Mouse (Mus musculus) heart, embryonic 10.5 days (tissue): Measurements from ENCODE around the gene Sv2a. TPM values are rescaled to one million over a fixed set of nuclear protein-coding genes. Genes with fewer than 3 reads are reported as not detected.

Source experiments
- DNase-seq: peaks from one replicate; pipeline ENCODE4 v3.0.0-alpha.2; 2017; ENCODE audit warnings: low spot score
- H3K27ac ChIP-seq: fragments of 300-500 bp; sonication (generic); 2 replicates; pipeline ENCODE4 v1.5.1; 2016; ENCODE audit warnings: mild to moderate bottlenecking
- H3K27me3 ChIP-seq: fragments of 300-500 bp; sonication (generic); 2 replicates; pipeline ENCODE4 v1.6.1; 2016; ENCODE audit warnings: mild to moderate bottlenecking; ENCODE audit not compliant: poor library complexity, insufficient read depth, severe bottlenecking
- H3K36me3 ChIP-seq: fragments of 300-500 bp; sonication (generic); 2 replicates; pipeline ENCODE4 v1.6.1; 2016; ENCODE audit warnings: mild to moderate bottlenecking, moderate library complexity
- H3K4me1 ChIP-seq: fragments of 300-500 bp; sonication (generic); 2 replicates; pipeline ENCODE4 v1.6.1; 2016; ENCODE audit warnings: mild to moderate bottlenecking
- H3K4me3 ChIP-seq: fragments of 300-500 bp; sonication (generic); 2 replicates; pipeline ENCODE4 v1.5.1; 2016; ENCODE audit warnings: mild to moderate bottlenecking, moderate library complexity
- H3K9me3 ChIP-seq: fragments of 300-500 bp; sonication (generic); 2 replicates; pipeline ENCODE4 v1.6.1; 2016; ENCODE audit warnings: mild to moderate bottlenecking, moderate library complexity
- WGBS: fragments of 180-500 bp; shearing (Covaris S2); methylation state at CpG from one replicate; pipeline ENCODE4 v1.1.7; 2016; 5-methylcytosine and 5-hydroxymethylcytosine counted together
- polyA plus RNA-seq: library from polyadenylated mRNA; unstranded; fragments of >200 nt; fragmentation: Nextera tagmentation; extraction: Ambion mirVana; gene quantifications from 2 replicates; pipeline ENCODE4 v1.2.1, GENCODE M21; 2016

The Sv2a gene
- polyA plus RNA-seq: 17.8 and 22.6 TPM in 2 replicates

DNA sequence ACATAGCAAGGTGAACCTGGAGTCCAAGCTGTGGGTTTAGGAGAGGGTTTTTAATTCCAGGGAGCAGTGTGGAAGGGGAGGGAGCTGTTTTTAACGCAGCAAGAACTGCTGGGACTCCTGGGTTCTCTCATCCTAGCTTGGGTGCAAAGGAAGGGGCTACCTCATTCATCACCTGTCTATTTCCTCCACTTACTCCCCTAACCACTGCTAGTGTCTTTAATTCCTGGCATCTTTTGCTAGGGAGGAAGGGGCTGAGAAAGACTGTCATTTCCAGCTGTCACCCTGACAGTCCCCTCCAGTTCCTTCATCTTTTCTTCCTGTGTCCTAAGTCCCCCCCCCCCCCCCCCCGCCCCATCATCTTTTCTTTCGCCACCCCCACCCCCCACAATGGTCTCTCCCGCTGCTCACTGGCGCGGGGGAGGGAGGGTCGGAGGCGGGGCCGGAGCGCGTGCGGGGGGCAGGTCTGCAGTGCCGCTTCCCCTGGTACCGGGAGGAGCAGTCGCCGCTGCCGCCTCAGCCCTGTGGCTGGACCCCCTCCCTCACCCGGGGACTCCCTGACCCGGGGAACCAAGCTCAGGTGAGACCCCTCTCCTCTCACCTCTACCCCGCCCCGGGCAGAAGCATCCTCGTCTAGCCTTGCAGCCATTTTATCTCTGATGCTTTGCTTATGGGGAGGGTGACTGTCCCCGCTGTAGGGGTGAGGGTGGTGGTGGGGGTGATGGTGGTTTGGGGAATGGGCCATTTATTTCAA lies at the start of gene Sv2a:
Gene Sv2a, plus strand, starts transcription at position 425 of the 751 bp plus-strand sequence.
- H3K4me3 ChIP-seq: peak within 1 kb of the TSS; percentile 78
- H3K9me3 ChIP-seq: no peaks in the 10 kb centered on the region
- peaks cover 39% of the 10 kb centered on the region for H3K36me3 ChIP-seq
- H3K4me1 ChIP-seq: peaks cover 49% of the 10 kb centered on the region
- no peak for DNase-seq
- peak within 1 kb of the TSS; percentile 90 for H3K27ac ChIP-seq
- no peaks in the 10 kb centered on the region for H3K27me3 ChIP-seq
- 0% methylated on average over 17 of the region's 23 CpGs for WGBS

DNA sequence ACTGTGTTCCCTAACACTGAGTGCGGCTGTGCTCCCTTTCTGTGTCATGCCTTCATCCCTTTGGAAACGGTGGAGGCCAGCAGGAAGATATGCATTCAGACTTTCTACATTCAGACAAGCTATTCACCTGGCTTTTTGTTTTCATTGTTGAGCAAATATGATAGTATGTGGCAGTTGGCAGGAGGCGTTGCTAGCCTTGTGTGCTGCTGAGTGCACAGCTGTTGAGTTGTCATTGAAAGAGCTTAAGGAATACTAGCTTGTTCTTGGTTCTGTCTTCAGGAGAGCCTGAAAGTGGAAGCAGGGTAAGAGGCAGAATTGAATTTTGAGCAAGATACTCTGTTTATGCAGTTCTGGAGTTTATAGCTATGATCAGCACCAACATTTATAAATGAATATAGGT lies 48.5 kb upstream of the Sv2a start:
- Histone ChIP-seq H3K4me1 (peaks cover 30% of the 10 kb centered on the region), H3K27ac (no peak overlapping the region), H3K9me3 (no peaks in the 10 kb centered on the region), H3K27me3 (no peaks in the 10 kb centered on the region), H3K36me3 (peaks cover 5% of the 10 kb centered on the region; the same call in 1 of the 2 replicates), H3K4me3 (no peak overlapping the region)
- no peak for DNase-seq
- 89% methylated on average over 3 of the region's 3 CpGs for WGBS

DNA sequence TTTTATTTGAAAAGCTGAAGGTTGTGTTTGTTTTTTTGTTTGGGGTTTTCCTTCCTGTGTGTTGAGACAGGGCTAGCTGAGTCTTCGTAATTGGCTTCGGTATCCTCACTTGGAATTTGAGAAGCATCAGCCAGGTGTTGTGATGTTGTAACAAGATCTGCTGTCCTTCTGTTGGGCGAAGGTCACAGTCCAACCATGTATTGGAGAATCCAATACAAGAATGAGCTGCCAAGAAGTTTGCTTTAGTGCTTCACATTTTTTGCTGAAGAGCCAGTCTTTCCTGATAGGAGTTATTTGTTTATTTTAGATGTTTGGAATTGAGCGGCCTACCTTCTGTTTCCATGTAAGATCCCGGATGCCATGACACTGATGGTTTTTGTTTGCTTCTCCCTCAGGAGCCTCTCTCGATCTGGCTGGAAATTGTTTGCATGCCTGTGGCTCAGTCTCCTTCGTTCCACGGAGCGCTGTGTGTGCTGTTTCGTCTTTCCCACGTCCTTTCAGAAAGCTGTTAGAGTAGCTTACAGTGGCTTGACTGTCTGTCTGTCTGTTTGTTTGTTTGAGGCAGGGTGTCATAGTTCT lies 47.5 kb upstream of the Sv2a start:
- no peak for DNase-seq
- WGBS: 58% methylated on average over 11 of the region's 11 CpGs
- no peaks in the 10 kb centered on the region for H3K27me3 ChIP-seq
- H3K9me3 ChIP-seq: no peaks in the 10 kb centered on the region
- H3K4me1 ChIP-seq: peaks cover 22% of the 10 kb centered on the region
- H3K4me3 ChIP-seq: no peak overlapping the region
- peaks cover 11% of the 10 kb centered on the region; the same call in 1 of the 2 replicates for H3K36me3 ChIP-seq
- no peak overlapping the region for H3K27ac ChIP-seq

DNA sequence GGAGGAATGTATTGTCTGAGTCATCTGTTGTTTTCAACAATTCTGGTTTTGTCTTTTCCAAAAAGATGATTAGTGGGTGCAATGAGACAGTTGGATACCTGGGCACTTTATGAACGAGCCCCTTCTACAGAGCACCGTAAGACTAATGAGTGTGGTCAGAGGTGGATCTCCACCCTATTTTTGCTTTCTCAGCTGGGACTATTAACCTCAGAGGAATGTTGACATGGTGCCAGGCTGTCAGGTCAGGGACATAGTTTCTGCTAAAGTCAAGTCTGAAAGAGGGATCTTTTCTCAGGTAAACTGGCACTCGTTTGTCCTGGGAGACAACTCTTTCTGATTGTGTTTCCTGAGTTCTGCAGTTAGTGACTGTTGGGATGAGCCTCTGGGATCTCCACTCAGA lies 45.9 kb upstream of the Sv2a start:
- Histone ChIP-seq H3K4me1 (peaks cover 7% of the 10 kb centered on the region), H3K36me3 (peaks cover 19% of the 10 kb centered on the region; the same call in 1 of the 2 replicates), H3K9me3 (no peaks in the 10 kb centered on the region), H3K27me3 (no peaks in the 10 kb centered on the region), H3K4me3 (no peak overlapping the region), H3K27ac (no peak overlapping the region)
- 82% methylated on average over 3 of the region's 3 CpGs for WGBS
- DNase-seq: no peak

GRCm38 (mm10) chr3:96147950-96148349 lies 33.0 kb upstream of the Sv2a start:
- H3K4me1 ChIP-seq: no peaks in the 10 kb centered on the region
- DNase-seq: no peak
- no peak overlapping the region for H3K4me3 ChIP-seq
- no peak overlapping the region for H3K27ac ChIP-seq
- WGBS: 17% methylated on average over 5 of the region's 5 CpGs
- H3K36me3 ChIP-seq: peaks cover 56% of the 10 kb centered on the region
- no peaks in the 10 kb centered on the region for H3K27me3 ChIP-seq
- H3K9me3 ChIP-seq: no peaks in the 10 kb centered on the region

DNA sequence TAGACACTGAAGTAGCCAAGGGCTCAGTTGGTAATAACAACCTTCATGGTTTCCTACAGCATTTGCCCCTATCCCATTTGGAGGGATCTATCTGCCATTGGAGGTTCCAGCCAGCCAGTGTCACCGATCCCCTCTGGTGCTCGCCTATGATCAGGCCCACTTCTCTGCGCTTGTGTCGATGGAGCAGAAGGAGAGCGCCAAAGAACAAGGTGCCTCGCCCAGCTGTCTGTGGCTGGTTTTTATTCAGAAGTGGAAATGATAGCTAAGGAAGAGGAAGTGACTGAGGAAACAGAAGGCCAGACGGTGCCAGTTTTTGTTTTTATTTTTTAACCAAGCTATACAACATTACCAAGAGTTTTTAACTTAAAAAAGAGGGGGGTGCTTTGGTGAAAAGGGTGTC lies 29.1 kb upstream of the Sv2a start:
- no peaks in the 10 kb centered on the region for H3K4me1 ChIP-seq
- 84% methylated on average over 7 of the region's 7 CpGs for WGBS
- no peak overlapping the region for H3K4me3 ChIP-seq
- no peaks in the 10 kb centered on the region for H3K27me3 ChIP-seq
- no peaks in the 10 kb centered on the region for H3K9me3 ChIP-seq
- no peak for DNase-seq
- H3K27ac ChIP-seq: no peak overlapping the region
- peaks cover 62% of the 10 kb centered on the region for H3K36me3 ChIP-seq

DNA sequence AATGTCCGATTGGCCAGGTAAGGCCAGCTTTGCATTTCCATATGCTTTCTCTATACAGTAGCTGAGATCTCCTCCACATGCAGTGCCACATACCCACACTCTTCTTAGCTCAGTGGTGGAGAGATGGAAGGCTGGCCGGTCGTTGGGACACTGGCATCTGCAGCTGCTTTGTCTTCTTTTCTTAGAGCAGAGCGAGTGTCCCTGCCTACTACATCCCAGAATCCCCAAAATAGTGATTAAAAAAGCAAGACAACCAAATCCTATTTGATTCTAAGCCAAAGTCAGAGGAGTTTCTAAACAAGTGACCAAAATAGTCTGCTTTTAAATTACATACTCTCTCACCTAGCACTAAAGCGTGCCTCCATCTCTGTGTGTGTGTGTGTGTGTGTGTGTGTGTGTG lies 28.3 kb upstream of the Sv2a start:
- Histone ChIP-seq H3K9me3 (no peaks in the 10 kb centered on the region), H3K27ac (no peak overlapping the region), H3K4me1 (no peaks in the 10 kb centered on the region), H3K4me3 (no peak overlapping the region), H3K36me3 (peaks cover 59% of the 10 kb centered on the region), H3K27me3 (no peaks in the 10 kb centered on the region)
- DNase-seq: no peak
- WGBS: 89% methylated on average over 5 of the region's 5 CpGs

DNA sequence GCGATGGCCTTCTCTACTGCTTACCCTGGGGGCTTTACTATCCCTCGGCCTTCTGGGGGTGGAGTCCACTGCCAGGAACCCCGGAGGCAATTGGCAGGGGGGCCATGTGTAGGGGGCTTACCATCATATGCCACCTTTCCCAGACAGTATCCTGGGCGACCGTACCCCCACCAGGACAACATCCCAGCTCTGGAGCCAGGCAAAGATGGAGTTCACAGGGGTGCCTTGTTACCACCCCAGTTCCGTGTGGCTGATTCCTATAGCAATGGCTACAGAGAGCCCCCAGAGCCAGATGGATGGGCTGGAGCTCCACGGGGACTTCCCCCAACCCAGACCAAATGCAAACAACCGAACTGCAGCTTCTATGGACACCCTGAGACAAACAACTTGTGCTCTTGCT lies 25.4 kb upstream of the Sv2a start:
- Histone ChIP-seq H3K9me3 (no peaks in the 10 kb centered on the region), H3K27ac (no peak overlapping the region), H3K4me1 (peaks cover 9% of the 10 kb centered on the region), H3K36me3 (peaks cover 56% of the 10 kb centered on the region), H3K27me3 (no peaks in the 10 kb centered on the region), H3K4me3 (no peak overlapping the region)
- DNase-seq: no peak
- 81% methylated on average over 8 of the region's 8 CpGs for WGBS

- Histone ChIP-seq H3K27ac (peak overlapping the region; percentile 81), H3K9me3 (no peaks in the 10 kb centered on the region), H3K36me3 (peaks cover 13% of the 10 kb centered on the region), H3K4me3 (no peak overlapping the region; the same call in 1 of the 2 replicates), H3K4me1 (peaks cover 30% of the 10 kb centered on the region), H3K27me3 (no peaks in the 10 kb centered on the region)
- 76% methylated on average over 4 of the region's 4 CpGs for WGBS
- DNase-seq: no peak
These were observed 21.1 kb upstream of the Sv2a start for GRCm38 (mm10) chr3:96159820-96160219.

DNA sequence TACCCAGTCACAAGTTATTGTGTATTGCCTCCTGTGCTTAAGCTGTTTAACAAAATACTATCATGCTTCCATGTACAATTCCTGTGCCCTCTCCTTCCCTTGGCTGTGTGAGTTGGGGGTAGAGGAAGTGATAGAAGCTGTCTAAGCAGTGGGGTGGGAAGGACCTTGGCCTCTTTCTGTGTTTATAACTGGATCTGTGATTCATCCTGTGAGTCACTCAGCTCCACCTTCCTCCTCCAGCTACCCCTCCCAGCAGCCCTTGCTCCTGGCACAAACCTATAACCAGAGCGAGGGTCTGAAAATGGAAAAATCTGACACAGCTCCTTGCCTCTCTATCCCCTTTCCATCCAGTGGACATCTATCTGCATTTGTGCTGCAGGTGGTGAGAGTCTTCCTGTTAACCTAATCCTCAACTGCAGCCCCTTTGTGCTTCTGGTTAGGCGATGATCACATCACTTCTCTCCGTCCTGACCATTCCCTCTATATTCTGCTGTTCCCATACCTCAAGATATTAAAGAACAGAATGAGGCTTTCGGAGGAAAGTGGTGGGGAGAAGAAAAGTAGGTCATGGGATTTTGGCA lies 20.6 kb upstream of the Sv2a start:
- peaks cover 30% of the 10 kb centered on the region for H3K4me1 ChIP-seq
- peak overlapping the region; percentile 60 for H3K4me3 ChIP-seq
- DNase-seq: no peak
- peak overlapping the region; percentile 81 for H3K27ac ChIP-seq
- H3K27me3 ChIP-seq: no peaks in the 10 kb centered on the region
- no peaks in the 10 kb centered on the region for H3K9me3 ChIP-seq
- H3K36me3 ChIP-seq: peaks cover 8% of the 10 kb centered on the region
- WGBS: 46% methylated on average over 4 of the region's 4 CpGs

DNA sequence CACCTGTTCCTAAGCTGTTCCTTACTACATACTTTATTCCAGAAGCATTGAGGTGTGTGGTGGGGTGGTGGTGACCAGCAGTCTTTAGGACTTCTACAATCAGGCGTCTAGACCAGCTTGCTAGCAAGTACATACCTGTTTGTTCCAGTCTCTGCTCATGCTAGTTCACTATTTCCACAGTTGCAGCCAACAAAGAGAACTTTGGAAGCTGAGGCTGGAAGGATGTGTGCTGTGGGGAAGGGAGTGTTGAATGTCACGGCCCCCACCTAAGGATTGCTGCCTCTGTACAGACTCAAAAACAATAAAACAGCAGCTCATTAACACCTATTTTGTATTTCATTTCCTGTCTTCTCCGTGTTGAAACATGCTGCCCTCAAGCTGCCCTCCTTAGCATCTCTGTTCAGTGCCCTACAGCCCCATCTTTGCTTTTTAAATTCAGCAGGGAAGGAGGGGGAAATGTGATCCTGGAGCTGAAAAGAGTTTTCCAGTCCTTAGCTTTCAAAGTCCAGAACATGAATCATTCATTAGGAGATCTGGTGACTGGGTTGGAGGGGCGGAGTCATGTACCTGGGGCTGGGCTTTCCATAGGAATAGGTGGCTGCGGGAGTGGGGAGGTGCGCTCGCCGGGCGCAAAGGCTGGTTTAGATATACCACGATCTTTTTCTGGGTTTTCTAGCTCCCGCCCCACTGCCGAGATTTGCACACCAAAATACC lies 20.0 kb upstream of the Sv2a start:
- Histone ChIP-seq H3K36me3 (peaks cover 2% of the 10 kb centered on the region), H3K27me3 (no peaks in the 10 kb centered on the region), H3K27ac (peak overlapping the region; percentile 81), H3K4me3 (peak overlapping the region; percentile 60), H3K9me3 (no peaks in the 10 kb centered on the region), H3K4me1 (peaks cover 30% of the 10 kb centered on the region)
- no peak for DNase-seq
- WGBS: 3% methylated on average over 12 of the region's 12 CpGs

- Histone ChIP-seq H3K27ac (peak within 1 kb of the TSS; percentile 81), H3K9me3 (no peaks in the 10 kb centered on the region), H3K4me1 (peaks cover 30% of the 10 kb centered on the region), H3K4me3 (peak within 1 kb of the TSS; percentile 60), H3K36me3 (no peaks in the 10 kb centered on the region; the same call in 1 of the 2 replicates), H3K27me3 (no peaks in the 10 kb centered on the region)
- 9% methylated on average over 16 of the region's 16 CpGs for WGBS
- DNase-seq: no peak
These were observed 18.8 kb upstream of the Sv2a start, which contains the start of gene Mtmr11 for GRCm38 (mm10) chr3:96161869-96162840. Gene Mtmr11 (plus strand): TSS chr3:96162004.
